Mouse (Mus musculus) midbrain, embryonic 12.5 days (tissue): ENCODE results near the gene Gcc2. TPM values are rescaled to one million over a fixed set of nuclear protein-coding genes. Genes with fewer than 3 reads are reported as not detected.
"Not testable (repeated sequence)": the region's sequence is repeated elsewhere in the genome, so short reads cannot be mapped to it uniquely, and the experiment has no call there.

Experiments used
- ATAC-seq: fragments of 200-750 bp; cut with Nextera tagmentation; 2 replicates; pipeline ENCODE4 v1.8.0; 2017; ENCODE audit warnings: low read depth, moderate TSS enrichment, moderate library complexity; ENCODE audit not compliant: low FRiP score
- H3K27ac ChIP-seq: fragments of 300-500 bp; sonication (generic); replicated peaks from 2 replicates; pipeline ENCODE4 v1.5.1; 2016; ENCODE audit warnings: mild to moderate bottlenecking
- H3K27me3 ChIP-seq: fragments of 300-500 bp; sonication (generic); 2 replicates; pipeline ENCODE4 v1.6.1; 2016; ENCODE audit warnings: mild to moderate bottlenecking
- H3K36me3 ChIP-seq: fragments of 300-500 bp; sonication (generic); 2 replicates; pipeline ENCODE4 v1.6.1; 2016
- H3K4me1 ChIP-seq: fragments of 300-500 bp; sonication (generic); 2 replicates; pipeline ENCODE4 v1.6.1; 2016
- H3K4me2 ChIP-seq: fragments of 300-500 bp; sonication (generic); replicated peaks from 2 replicates; pipeline ENCODE4 v1.6.1; 2016; ENCODE audit warnings: mild to moderate bottlenecking, moderate library complexity
- H3K4me3 ChIP-seq: fragments of 300-500 bp; sonication (generic); 2 replicates; pipeline ENCODE4 v1.5.1; 2016; ENCODE audit warnings: mild to moderate bottlenecking
- H3K9ac ChIP-seq: fragments of 300-500 bp; sonication (generic); replicated peaks from 2 replicates; pipeline ENCODE4 v1.6.1; 2016; ENCODE audit warnings: mild to moderate bottlenecking, moderate library complexity
- H3K9me3 ChIP-seq: fragments of 300-500 bp; sonication (generic); 2 replicates; pipeline ENCODE4 v1.6.1; 2016; ENCODE audit warnings: mild to moderate bottlenecking
- WGBS: fragments of 180-500 bp; shearing (Covaris S2); methylation state at CpG from one replicate; pipeline ENCODE4 v1.1.7; 2016; 5-methylcytosine and 5-hydroxymethylcytosine counted together
- polyA plus RNA-seq: library from polyadenylated mRNA; unstranded; fragments of >200 nt; fragmentation: Nextera tagmentation; extraction: Ambion mirVana; gene quantifications from 2 replicates; pipeline ENCODE4 v1.2.1, GENCODE M21; 2016

Gene Gcc2
- polyA plus RNA-seq, 1 experiment from 2014 or later, result 66.5 TPM

GRCm38 (mm10) chr10:58233740-58234121, 21.6 kb upstream of the Gcc2 start:
- not testable (repeated sequence) for H3K4me1 ChIP-seq, ATAC-seq, H3K4me2 ChIP-seq, H3K9ac ChIP-seq, H3K27ac ChIP-seq, H3K27me3 ChIP-seq, H3K36me3 ChIP-seq, H3K4me3 ChIP-seq
- peaks cover 24% of the 10 kb centered on the region for H3K9me3 ChIP-seq

- not testable (repeated sequence) for H3K4me1 ChIP-seq, H3K36me3 ChIP-seq, H3K27ac ChIP-seq, H3K9ac ChIP-seq, ATAC-seq, H3K27me3 ChIP-seq, H3K4me3 ChIP-seq, H3K4me2 ChIP-seq
- 80% methylated on average over 4 of the region's 4 CpGs for WGBS
- H3K9me3 ChIP-seq, result peaks cover 27% of the 10 kb centered on the region
Observed at GRCm38 (mm10) chr10:58234985-58235384, 20.3 kb upstream of the Gcc2 start.

GRCm38 (mm10) chr10:58236613-58237012, 18.7 kb upstream of the Gcc2 start, which contains the start of gene Gm4981:
Gene Gm4981 (minus strand): TSS chr10:58236701.
- Histone ChIP-seq H3K9me3 (peaks cover 23% of the 10 kb centered on the region), H3K4me2 (no peak within 1 kb of the TSS), H3K27me3 (no peaks in the 10 kb centered on the region), H3K9ac (no peak within 1 kb of the TSS), H3K27ac (no peak within 1 kb of the TSS), H3K4me1 (no peaks in the 10 kb centered on the region), H3K36me3 (no peaks in the 10 kb centered on the region), H3K4me3 (no peak within 1 kb of the TSS)
- WGBS, result 89% methylated on average over 10 of the region's 10 CpGs
- ATAC-seq, result no peak

GRCm38 (mm10) chr10:58238984-58239740, 16.1 kb upstream of the Gcc2 start:
- H3K27me3 ChIP-seq, H3K4me2 ChIP-seq, H3K9ac ChIP-seq, H3K4me3 ChIP-seq, H3K27ac ChIP-seq, H3K4me1 ChIP-seq, H3K36me3 ChIP-seq: not testable (repeated sequence)
- peaks cover 12% of the 10 kb centered on the region; the same call in 1 of the 2 replicates for H3K9me3 ChIP-seq
- WGBS, result 84% methylated on average over 8 of the region's 8 CpGs
- peak; percentile 86 for ATAC-seq

- H3K27ac ChIP-seq, result no peak overlapping the region
- WGBS, result 29% methylated on average over 1 of the region's 1 CpGs
- no peaks in the 10 kb centered on the region for H3K9me3 ChIP-seq
- no peak overlapping the region for H3K4me3 ChIP-seq
- H3K27me3 ChIP-seq, result no peaks in the 10 kb centered on the region
- no peak for ATAC-seq
- H3K36me3 ChIP-seq, result no peaks in the 10 kb centered on the region
- H3K9ac ChIP-seq, result no peak overlapping the region
- peaks cover 1% of the 10 kb centered on the region for H3K4me1 ChIP-seq
- no peak overlapping the region for H3K4me2 ChIP-seq
Observed at GRCm38 (mm10) chr10:58249535-58249934, 5.8 kb upstream of the Gcc2 start.

GRCm38 (mm10) chr10:58254635-58255175, 592 bp upstream of the Gcc2 start:
- Histone ChIP-seq H3K9ac (peak overlapping the region; percentile 78; the same call in 1 of the 2 replicates), H3K4me2 (peak overlapping the region; percentile 57), H3K9me3 (no peaks in the 10 kb centered on the region), H3K27me3 (no peaks in the 10 kb centered on the region), H3K27ac (no peak overlapping the region), H3K4me1 (peaks cover 14% of the 10 kb centered on the region), H3K4me3 (peak overlapping the region; percentile 82), H3K36me3 (peaks cover 3% of the 10 kb centered on the region; the same call in 1 of the 2 replicates)
- WGBS, result 34% methylated on average over 6 of the region's 6 CpGs
- ATAC-seq, result peak; percentile 13

GRCm38 (mm10) chr10:58255954-58256353, 657 bp downstream of the Gcc2 start:
- Histone ChIP-seq H3K36me3 (peaks cover 9% of the 10 kb centered on the region), H3K4me1 (peaks cover 14% of the 10 kb centered on the region), H3K9ac (peak overlapping the region; percentile 78), H3K27me3 (no peaks in the 10 kb centered on the region), H3K27ac (no peak overlapping the region), H3K9me3 (no peaks in the 10 kb centered on the region), H3K4me2 (peak overlapping the region; percentile 57), H3K4me3 (peak overlapping the region; percentile 82)
- 10% methylated on average over 4 of the region's 4 CpGs for WGBS
- ATAC-seq, result no peak

GRCm38 (mm10) chr10:58258466-58258865, 3.2 kb downstream of the Gcc2 start:
- H3K9me3 ChIP-seq, result no peaks in the 10 kb centered on the region
- 82% methylated on average over 5 of the region's 5 CpGs for WGBS
- ATAC-seq, result no peak
- H3K9ac ChIP-seq, result no peak overlapping the region
- H3K36me3 ChIP-seq, result peaks cover 19% of the 10 kb centered on the region
- peaks cover 14% of the 10 kb centered on the region for H3K4me1 ChIP-seq
- H3K4me2 ChIP-seq, result no peak overlapping the region
- no peak overlapping the region for H3K27ac ChIP-seq
- H3K4me3 ChIP-seq, result no peak overlapping the region
- no peaks in the 10 kb centered on the region for H3K27me3 ChIP-seq

- Histone ChIP-seq H3K36me3 (peaks cover 54% of the 10 kb centered on the region), H3K4me1 (no peaks in the 10 kb centered on the region), H3K27me3 (no peaks in the 10 kb centered on the region), H3K4me2 (no peak overlapping the region), H3K4me3 (no peak overlapping the region), H3K9ac (no peak overlapping the region), H3K27ac (no peak overlapping the region), H3K9me3 (no peaks in the 10 kb centered on the region)
- ATAC-seq, result no peak
- WGBS, result 92% methylated on average over 7 of the region's 7 CpGs
Observed at GRCm38 (mm10) chr10:58282238-58282637, 26.9 kb downstream of the Gcc2 start.

GRCm38 (mm10) chr10:58290742-58291141, 35.4 kb downstream of the Gcc2 start:
- Histone ChIP-seq H3K9me3 (no peaks in the 10 kb centered on the region), H3K4me2 (no peak overlapping the region), H3K27me3 (no peaks in the 10 kb centered on the region), H3K27ac (no peak overlapping the region), H3K4me3 (no peak overlapping the region), H3K9ac (no peak overlapping the region), H3K4me1 (no peaks in the 10 kb centered on the region), H3K36me3 (peaks cover 79% of the 10 kb centered on the region)
- ATAC-seq, result no peak
- WGBS, result 91% methylated on average over 3 of the region's 3 CpGs

- Histone ChIP-seq H3K4me1 (no peaks in the 10 kb centered on the region), H3K27ac (no peak overlapping the region), H3K27me3 (no peaks in the 10 kb centered on the region), H3K9ac (no peak overlapping the region), H3K36me3 (peaks cover 83% of the 10 kb centered on the region), H3K9me3 (no peaks in the 10 kb centered on the region), H3K4me2 (no peak overlapping the region), H3K4me3 (no peak overlapping the region)
- ATAC-seq, result no peak
- WGBS, result 96% methylated on average over 3 of the region's 3 CpGs
Observed at GRCm38 (mm10) chr10:58294246-58294645, 38.9 kb downstream of the Gcc2 start.

GRCm38 (mm10) chr10:58295605-58296004, 40.3 kb downstream of the Gcc2 start:
- H3K9ac ChIP-seq, result no peak overlapping the region
- H3K36me3 ChIP-seq, result peaks cover 80% of the 10 kb centered on the region
- no peaks in the 10 kb centered on the region for H3K9me3 ChIP-seq
- H3K4me2 ChIP-seq, result no peak overlapping the region
- no peak overlapping the region for H3K27ac ChIP-seq
- ATAC-seq, result no peak
- no peaks in the 10 kb centered on the region for H3K4me1 ChIP-seq
- H3K4me3 ChIP-seq, result no peak overlapping the region
- H3K27me3 ChIP-seq, result no peaks in the 10 kb centered on the region
- WGBS, result 92% methylated on average over 3 of the region's 3 CpGs
